Mouse (Mus musculus): ENCODE results near the gene Ing4. TPM values are rescaled to one million over a fixed set of nuclear protein-coding genes. Genes with fewer than 3 reads are reported as not detected.

Ing4 gene
- polyA plus RNA-seq (2014; fragmentation: Illumina TruSeq; extraction: RNeasy Lipid Tissue Mini Kit (QIAGEN cat#74804); ENCODE audit: insufficient read depth, low read depth, low replicate concordance) = 48.9 TPM

DNA sequence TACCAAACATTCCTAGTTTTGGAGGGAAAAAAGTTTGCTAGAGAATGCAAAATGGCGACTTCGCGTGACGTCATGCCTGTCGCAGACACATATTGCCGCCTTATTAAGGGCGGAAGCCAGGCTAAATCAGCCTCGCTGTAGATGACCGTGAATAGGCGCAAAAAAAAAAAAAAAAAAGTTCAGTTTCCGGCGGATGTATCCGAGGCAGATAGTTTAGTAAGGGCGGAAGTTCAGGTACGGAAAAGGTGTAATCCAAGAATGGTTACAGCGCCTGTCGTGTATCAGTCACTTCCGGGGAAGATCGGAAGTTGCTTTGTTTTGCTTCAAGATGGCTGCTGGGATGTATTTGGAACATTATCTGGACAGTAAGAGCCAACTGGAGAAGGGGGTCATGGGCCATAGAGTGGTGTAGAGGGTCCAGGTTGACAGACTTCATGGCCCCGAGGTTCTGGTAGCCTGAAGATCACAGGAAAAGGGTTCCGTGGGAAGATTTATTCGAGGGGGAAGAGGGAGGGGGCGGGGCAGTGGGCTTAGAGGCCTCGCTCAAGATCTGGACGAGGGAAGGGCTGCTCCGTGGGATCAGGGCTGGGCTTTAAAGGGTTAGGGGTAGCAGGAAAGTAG, at the start of gene Ing4:
Gene Ing4 (plus strand): TSS at position 228 of the 621 bp plus-strand sequence.

DNA sequence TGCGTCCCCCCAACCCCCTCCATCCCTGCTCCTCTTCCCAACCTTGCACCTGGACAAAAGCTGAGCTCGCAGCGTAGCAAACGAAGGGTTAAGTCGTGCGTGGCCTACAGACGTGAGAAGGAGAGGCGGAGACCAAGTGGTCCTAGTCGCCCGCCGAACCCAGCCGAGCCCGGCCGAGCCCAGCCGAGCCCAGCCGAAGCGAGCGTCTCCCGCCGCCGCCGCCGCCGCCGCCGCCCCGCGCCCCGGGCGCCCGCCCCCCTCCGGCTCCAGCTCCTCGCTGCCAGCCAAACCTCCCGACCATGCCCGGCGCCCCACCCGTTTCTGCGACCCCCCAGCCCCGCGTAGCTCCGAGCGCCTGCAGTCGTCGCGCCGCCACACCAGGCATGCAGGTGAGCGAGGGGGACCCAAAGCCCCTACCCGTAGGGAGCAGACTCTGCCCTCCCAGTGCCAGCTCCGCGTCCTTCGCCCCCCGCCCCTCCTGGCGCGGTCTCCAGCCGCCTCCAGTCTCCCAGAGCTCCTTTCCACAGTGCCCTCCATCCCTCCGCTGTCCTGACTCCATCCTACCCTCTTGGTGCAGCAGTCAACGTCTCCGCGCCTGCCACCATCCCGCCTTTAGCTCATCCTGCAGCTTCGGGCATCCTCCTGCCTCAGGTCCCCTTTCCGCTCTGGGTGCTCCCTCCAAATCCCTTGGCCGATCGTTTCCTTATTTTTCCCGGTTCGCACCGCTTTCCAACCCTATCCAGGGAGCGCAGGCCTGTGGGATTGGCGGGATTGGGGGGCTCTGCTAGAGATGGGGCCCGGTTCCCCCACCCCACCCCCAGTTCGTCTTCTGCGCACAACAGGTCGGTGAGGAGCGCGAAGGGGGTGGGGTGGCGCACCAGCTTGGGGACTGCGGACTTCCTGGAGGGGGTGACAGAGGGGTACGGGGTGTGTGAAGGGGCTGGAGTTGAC, 42.7 kb upstream of the Ing4 start, which contains the start of gene Pianp:
Gene Pianp (plus strand): TSS at position 144 of the 951 bp plus-strand sequence.

DNA sequence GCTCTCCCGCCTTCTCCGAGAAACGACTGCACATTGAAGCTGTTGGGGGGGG, 30.6 kb upstream of the Ing4 start, which contains the start of gene Zfp384:
Gene Zfp384 (plus strand): TSS at position 17 of the 52 bp plus-strand sequence.

DNA sequence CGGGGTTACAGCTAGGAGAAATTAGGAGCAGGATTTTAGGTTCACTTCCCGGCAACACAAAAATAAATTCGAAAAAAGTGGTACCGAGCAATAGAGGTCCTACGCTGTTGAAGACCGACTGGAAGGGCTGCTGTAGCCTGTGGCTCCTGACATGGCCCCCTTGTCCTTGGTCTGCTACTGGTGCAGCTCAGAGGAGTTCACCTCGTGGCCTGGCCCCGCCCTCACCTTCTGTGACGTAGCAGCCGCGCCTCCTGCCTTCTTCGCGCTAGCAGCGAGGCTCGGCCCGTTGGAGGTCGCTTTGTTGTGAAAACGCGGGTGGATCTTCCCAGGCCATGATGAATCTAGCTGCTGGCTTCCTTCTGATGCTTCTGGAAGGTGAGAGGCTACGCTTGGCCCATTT, 10.1 kb downstream of the Ing4 start, which contains the start of gene Acrbp:
Gene Acrbp (plus strand): TSS at position 12 of the 400 bp plus-strand sequence.

DNA sequence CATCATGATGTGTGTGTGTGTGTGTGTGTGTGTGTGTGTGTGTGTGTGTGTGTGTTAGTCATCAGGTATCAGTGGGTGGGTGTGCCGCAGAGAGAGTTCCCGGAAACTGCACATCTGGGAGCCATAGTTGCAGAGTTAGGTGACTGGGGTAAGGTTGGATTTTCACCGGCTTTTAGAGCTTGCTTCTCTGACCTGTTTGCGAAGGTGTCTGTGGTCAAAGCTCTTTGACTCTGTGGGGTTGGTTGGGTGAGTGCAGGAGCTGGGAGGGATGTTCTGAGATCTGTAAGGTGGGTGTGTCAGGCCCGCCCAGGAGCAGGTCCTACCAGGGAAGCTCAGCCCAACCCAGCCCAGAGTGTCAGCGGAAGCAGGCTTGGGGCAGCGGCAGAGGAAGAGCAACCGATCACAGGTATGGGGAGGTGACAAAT, 28.0 kb downstream of the Ing4 start, which contains the start of gene Lpar5:
Gene Lpar5 (plus strand): TSS at position 350 of the 425 bp plus-strand sequence.

DNA sequence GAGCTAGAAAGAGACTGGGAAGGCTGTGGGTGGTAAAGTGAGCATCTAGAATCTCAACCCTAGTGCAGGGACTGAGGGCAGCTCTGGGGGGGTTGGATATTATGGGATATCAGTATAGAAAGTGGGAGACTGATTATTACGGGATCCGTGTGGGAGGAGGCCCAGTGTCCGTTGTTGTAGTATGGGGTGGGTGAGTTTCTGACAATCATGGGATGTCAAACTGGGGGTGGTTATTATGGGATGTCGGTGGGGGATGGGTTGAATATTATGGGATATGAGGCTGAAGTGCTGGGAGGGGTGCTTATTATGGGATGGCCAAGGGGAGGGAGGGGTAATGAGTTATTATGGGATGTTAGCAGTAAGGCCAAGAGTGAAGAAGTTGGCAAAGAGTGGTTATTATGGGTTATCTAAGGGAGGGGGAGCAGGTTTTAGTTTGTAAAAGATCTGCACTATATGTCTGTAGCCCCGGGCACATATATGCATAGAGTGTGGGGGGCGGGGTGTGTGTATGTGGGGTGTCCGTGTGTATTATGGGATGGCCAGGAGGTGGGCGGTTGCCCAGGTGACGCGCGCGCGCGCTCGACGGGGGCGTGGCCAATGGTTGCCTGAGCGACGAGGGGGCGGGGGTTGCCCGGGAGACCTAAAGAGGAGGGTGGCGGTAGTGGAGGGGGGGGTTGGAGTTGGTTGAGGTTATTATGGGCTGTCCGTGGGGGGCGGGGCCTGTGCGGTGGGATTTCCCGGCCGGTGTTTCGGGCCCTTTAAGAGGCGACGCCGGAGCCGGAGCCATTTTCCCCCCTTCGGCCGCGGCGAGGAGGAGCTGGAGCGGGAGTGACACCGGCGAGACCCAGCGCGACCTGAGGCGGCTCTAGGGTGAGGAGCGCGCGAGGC, 56.1 kb downstream of the Ing4 start, which contains the start of gene Chd4:
Gene Chd4 (plus strand): TSS at position 591 of the 888 bp plus-strand sequence.

Other genes with a start within 250 kb of the Ing4 start
- gene Spsb2, start 231.1 kb upstream of the Ing4 start, polyA plus RNA-seq (2014; fragmentation: Illumina TruSeq; extraction: RNeasy Lipid Tissue Mini Kit (QIAGEN cat#74804); ENCODE audit: insufficient read depth, low read depth, low replicate concordance) = 15.0 TPM
- 125 TPM for gene Tpi1, start 225.5 kb upstream of the Ing4 start, polyA plus RNA-seq (2014; fragmentation: Illumina TruSeq; extraction: RNeasy Lipid Tissue Mini Kit (QIAGEN cat#74804); ENCODE audit: insufficient read depth, low read depth, low replicate concordance)
- 35.8 TPM for gene Usp5, start 210.3 kb upstream of the Ing4 start, polyA plus RNA-seq (2014; fragmentation: Illumina TruSeq; extraction: RNeasy Lipid Tissue Mini Kit (QIAGEN cat#74804); ENCODE audit: insufficient read depth, low read depth, low replicate concordance)
- gene Cdca3, start 210.2 kb upstream of the Ing4 start, polyA plus RNA-seq (2014; fragmentation: Illumina TruSeq; extraction: RNeasy Lipid Tissue Mini Kit (QIAGEN cat#74804); ENCODE audit: insufficient read depth, low read depth, low replicate concordance) = 2.7 TPM
- gene Gnb3, start 199.5 kb upstream of the Ing4 start, polyA plus RNA-seq (2014; fragmentation: Illumina TruSeq; extraction: RNeasy Lipid Tissue Mini Kit (QIAGEN cat#74804); ENCODE audit: insufficient read depth, low read depth, low replicate concordance) = not detected
- gene P3h3, start 182.0 kb upstream of the Ing4 start, polyA plus RNA-seq (2014; fragmentation: Illumina TruSeq; extraction: RNeasy Lipid Tissue Mini Kit (QIAGEN cat#74804); ENCODE audit: insufficient read depth, low read depth, low replicate concordance) = 16.9 TPM
- 0.08 TPM for gene Gpr162, start 175.8 kb upstream of the Ing4 start, polyA plus RNA-seq (2014; fragmentation: Illumina TruSeq; extraction: RNeasy Lipid Tissue Mini Kit (QIAGEN cat#74804); ENCODE audit: insufficient read depth, low read depth, low replicate concordance)
- gene Cd4, start 151.5 kb upstream of the Ing4 start, polyA plus RNA-seq (2014; fragmentation: Illumina TruSeq; extraction: RNeasy Lipid Tissue Mini Kit (QIAGEN cat#74804); ENCODE audit: insufficient read depth, low read depth, low replicate concordance) = 2.3 TPM
- gene Lag3, start 128.1 kb upstream of the Ing4 start, polyA plus RNA-seq (2014; fragmentation: Illumina TruSeq; extraction: RNeasy Lipid Tissue Mini Kit (QIAGEN cat#74804); ENCODE audit: insufficient read depth, low read depth, low replicate concordance) = 1.4 TPM
- gene Ptms, start 119.7 kb upstream of the Ing4 start, polyA plus RNA-seq (2014; fragmentation: Illumina TruSeq; extraction: RNeasy Lipid Tissue Mini Kit (QIAGEN cat#74804); ENCODE audit: insufficient read depth, low read depth, low replicate concordance) = 863 TPM
- 166 TPM for gene Mlf2, start 108.4 kb upstream of the Ing4 start, polyA plus RNA-seq (2014; fragmentation: Illumina TruSeq; extraction: RNeasy Lipid Tissue Mini Kit (QIAGEN cat#74804); ENCODE audit: insufficient read depth, low read depth, low replicate concordance)
- gene Cops7a, start 74.2 kb upstream of the Ing4 start, polyA plus RNA-seq (2014; fragmentation: Illumina TruSeq; extraction: RNeasy Lipid Tissue Mini Kit (QIAGEN cat#74804); ENCODE audit: insufficient read depth, low read depth, low replicate concordance) = 66.9 TPM
- gene Pianp, start 43.1 kb upstream of the Ing4 start, polyA plus RNA-seq (2014; fragmentation: Illumina TruSeq; extraction: RNeasy Lipid Tissue Mini Kit (QIAGEN cat#74804); ENCODE audit: insufficient read depth, low read depth, low replicate concordance) = 0.85 TPM
- gene Zfp384, start 30.6 kb upstream of the Ing4 start, polyA plus RNA-seq (2014; fragmentation: Illumina TruSeq; extraction: RNeasy Lipid Tissue Mini Kit (QIAGEN cat#74804); ENCODE audit: insufficient read depth, low read depth, low replicate concordance) = 14.9 TPM
- 5.7 TPM for gene Acrbp, start 9.9 kb downstream of the Ing4 start, polyA plus RNA-seq (2014; fragmentation: Illumina TruSeq; extraction: RNeasy Lipid Tissue Mini Kit (QIAGEN cat#74804); ENCODE audit: insufficient read depth, low read depth, low replicate concordance)
- gene Lpar5, start 28.2 kb downstream of the Ing4 start, polyA plus RNA-seq (2014; fragmentation: Illumina TruSeq; extraction: RNeasy Lipid Tissue Mini Kit (QIAGEN cat#74804); ENCODE audit: insufficient read depth, low read depth, low replicate concordance) = 0.61 TPM
- gene Chd4, start 56.2 kb downstream of the Ing4 start, polyA plus RNA-seq (2014; fragmentation: Illumina TruSeq; extraction: RNeasy Lipid Tissue Mini Kit (QIAGEN cat#74804); ENCODE audit: insufficient read depth, low read depth, low replicate concordance) = 28.2 TPM
- 11.0 TPM for gene Nop2, start 92.1 kb downstream of the Ing4 start, polyA plus RNA-seq (2014; fragmentation: Illumina TruSeq; extraction: RNeasy Lipid Tissue Mini Kit (QIAGEN cat#74804); ENCODE audit: insufficient read depth, low read depth, low replicate concordance)
- gene Iffo1, start 105.5 kb downstream of the Ing4 start, polyA plus RNA-seq (2014; fragmentation: Illumina TruSeq; extraction: RNeasy Lipid Tissue Mini Kit (QIAGEN cat#74804); ENCODE audit: insufficient read depth, low read depth, low replicate concordance) = 8.6 TPM
- 405 TPM for gene Gapdh, start 126.7 kb downstream of the Ing4 start, polyA plus RNA-seq (2014; fragmentation: Illumina TruSeq; extraction: RNeasy Lipid Tissue Mini Kit (QIAGEN cat#74804); ENCODE audit: insufficient read depth, low read depth, low replicate concordance)
- 5.2 TPM for gene Ncapd2, start 151.9 kb downstream of the Ing4 start, polyA plus RNA-seq (2014; fragmentation: Illumina TruSeq; extraction: RNeasy Lipid Tissue Mini Kit (QIAGEN cat#74804); ENCODE audit: insufficient read depth, low read depth, low replicate concordance)
- 67.2 TPM for gene Mrpl51, start 152.0 kb downstream of the Ing4 start, polyA plus RNA-seq (2014; fragmentation: Illumina TruSeq; extraction: RNeasy Lipid Tissue Mini Kit (QIAGEN cat#74804); ENCODE audit: insufficient read depth, low read depth, low replicate concordance)
- 3.8 TPM for gene Vamp1, start 175.8 kb downstream of the Ing4 start, polyA plus RNA-seq (2014; fragmentation: Illumina TruSeq; extraction: RNeasy Lipid Tissue Mini Kit (QIAGEN cat#74804); ENCODE audit: insufficient read depth, low read depth, low replicate concordance)
- 20.4 TPM for gene Tapbpl, start 192.1 kb downstream of the Ing4 start, polyA plus RNA-seq (2014; fragmentation: Illumina TruSeq; extraction: RNeasy Lipid Tissue Mini Kit (QIAGEN cat#74804); ENCODE audit: insufficient read depth, low read depth, low replicate concordance)
- 4.9 TPM for gene Cd27, start 197.2 kb downstream of the Ing4 start, polyA plus RNA-seq (2014; fragmentation: Illumina TruSeq; extraction: RNeasy Lipid Tissue Mini Kit (QIAGEN cat#74804); ENCODE audit: insufficient read depth, low read depth, low replicate concordance)
- gene Tuba3a, start 246.3 kb downstream of the Ing4 start, polyA plus RNA-seq (2014; fragmentation: Illumina TruSeq; extraction: RNeasy Lipid Tissue Mini Kit (QIAGEN cat#74804); ENCODE audit: insufficient read depth, low read depth, low replicate concordance) = not detected

All from lung, adult 10 weeks (tissue).